1 mouse cellular context compared by ENCODE assay signal in the genomic region with DNA sequence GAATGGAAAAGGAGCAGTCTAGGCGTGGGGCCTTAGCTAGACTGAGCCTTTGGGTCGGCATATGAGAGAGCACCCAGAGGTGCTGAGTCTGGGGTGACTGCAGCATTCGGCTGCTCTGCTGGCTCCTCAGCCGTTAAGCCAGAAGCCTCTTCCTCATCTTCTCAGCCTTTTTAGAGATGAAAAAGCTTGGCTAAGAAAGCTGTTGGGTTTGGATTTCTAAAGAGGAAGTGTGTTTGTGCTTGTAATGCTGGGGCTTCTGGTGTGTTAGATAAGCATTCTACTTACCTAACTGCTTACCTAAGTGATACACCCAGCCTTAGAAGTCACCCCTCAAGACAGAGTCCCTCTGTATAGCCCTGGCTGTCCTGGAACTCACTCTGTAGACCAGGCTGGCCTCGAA.
TF ChIP-seq lines count a peak whose summit lies in the region.

No protein-coding gene starts in this region.

TF ChIP-seq in MEL, 35 proteins besides CTCF, POLR2A, EP300 and RAD21 (continued from another document):
- TF ChIP-seq TBP (IDR thresholded peaks at IDR 0.05; ENCODE audit: low read depth, low read length) (peak; percentile 82; the same call in 1 of the 2 replicates), KAT2A (conservative IDR thresholded peaks at IDR 0.05; ENCODE audit: low read depth, low read length) (no peak), GABPA (IDR thresholded peaks at IDR 0.05; ENCODE audit: low read depth, low read length) (no peak), POLR2AphosphoS2 (IDR thresholded peaks at IDR 0.05; ENCODE audit: low read length) (no peak), JUND (IDR thresholded peaks at IDR 0.05; ENCODE audit: low read depth, low read length) (no peak), MAX (IDR thresholded peaks at IDR 0.05; ENCODE audit: low read length) (peak; percentile 57; the same call in 1 of the 2 replicates), MYB (IDR thresholded peaks at IDR 0.05; ENCODE audit: low read depth, low read length) (peak; percentile 85), USF2 (IDR thresholded peaks at IDR 0.05; ENCODE audit: borderline replicate concordance in 1 of 2, insufficient read depth in 1 of 2, low read depth in 1 of 2, low read length in 2 of 2) (no peak), GATA1 (IDR thresholded peaks at IDR 0.05; ENCODE audit: low read depth, low read length) (peak; percentile 95), ZNF384 (IDR thresholded peaks at IDR 0.05; ENCODE audit: low read depth, low read length) (peak; percentile 68), NRF1 (IDR thresholded peaks at IDR 0.05; ENCODE audit: insufficient read depth, low read depth, low read length, poor library complexity, severe bottlenecking) (no peak), NELFE (IDR thresholded peaks at IDR 0.05; ENCODE audit: low read depth, low read length) (no peak), E2F4 (IDR thresholded peaks at IDR 0.05; ENCODE audit: borderline replicate concordance, low read depth, low read length) (no peak), ETS1 (IDR thresholded peaks at IDR 0.05; ENCODE audit: low read depth, low read length) (peak; percentile 94), CHD2 (IDR thresholded peaks at IDR 0.05; ENCODE audit: low read length) (no peak), RCOR1 (IDR thresholded peaks at IDR 0.05; ENCODE audit: low read depth, low read length) (peak; percentile 94), BHLHE40 (IDR thresholded peaks at IDR 0.05; ENCODE audit: borderline replicate concordance, low read depth, low read length) (peak; percentile 84; the same call in 1 of the 2 replicates), TAL1 (IDR thresholded peaks at IDR 0.05; ENCODE audit: low read length) (peak; percentile 96), MXI1 (IDR thresholded peaks at IDR 0.05; ENCODE audit: low read depth, low read length) (no peak), USF1 (IDR thresholded peaks at IDR 0.05; ENCODE audit: low read depth, low read length) (no peak), HCFC1 (IDR thresholded peaks at IDR 0.05; ENCODE audit: low read depth, low read length) (no peak), ELF1 (IDR thresholded peaks at IDR 0.05; ENCODE audit: low read depth, low read length) (no peak), MAZ (IDR thresholded peaks at IDR 0.05; ENCODE audit: low read depth, low read length) (peak; percentile 68; the same call in 1 of the 2 replicates), ZKSCAN1 (IDR thresholded peaks at IDR 0.05; ENCODE audit: low read depth, low read length) (no peak), SIN3A (IDR thresholded peaks at IDR 0.05; ENCODE audit: low read length) (peak; percentile 79), CHD1 (IDR thresholded peaks at IDR 0.05; ENCODE audit: low read depth, low read length) (no peak), SMC3 (IDR thresholded peaks at IDR 0.05; ENCODE audit: low read depth, low read length) (no peak), MEF2A (IDR thresholded peaks at IDR 0.05; ENCODE audit: extremely low read depth, insufficient replicate concordance, low read depth, low read length, poor library complexity, severe bottlenecking) (no peak), ZC3H11A (IDR thresholded peaks at IDR 0.05; ENCODE audit: low read depth, low read length) (no peak), POLR2AphosphoS5 (IDR thresholded peaks at IDR 0.05; ENCODE audit: borderline replicate concordance, low read depth, low read length) (no peak), TCF12 (IDR thresholded peaks at IDR 0.05; ENCODE audit: low read depth, low read length) (peak; percentile 96)
